Mouse (Mus musculus) liver, embryonic 11.5 days (tissue): Measurements from ENCODE around the gene Fam177a. TPM values are rescaled to one million over a fixed set of nuclear protein-coding genes. Genes with fewer than 3 reads are reported as not detected.
"Not testable (repeated sequence)": the region's sequence is repeated elsewhere in the genome, so short reads cannot be mapped to it uniquely, and the experiment has no call there.

Source experiments
- ATAC-seq: fragments of 200-750 bp; cut with Nextera tagmentation; replicated peaks from 2 replicates; pipeline ENCODE4 v1.8.0; 2017; ENCODE audit warnings: moderate number of reproducible peaks, mild to moderate bottlenecking, moderate TSS enrichment, moderate library complexity; ENCODE audit not compliant: low FRiP score
- DNase-seq: peaks from one replicate; pipeline ENCODE4 v3.0.0-alpha.2; 2017; ENCODE audit warnings: low spot score
- H3K27ac ChIP-seq: fragments of 300-500 bp; sonication (generic); 2 replicates; pipeline ENCODE4 v1.5.1; 2014; ENCODE audit warnings: mild to moderate bottlenecking, low read depth, low read length, control low read depth
- H3K27me3 ChIP-seq: fragments of 300-500 bp; sonication (generic); replicated peaks from 2 replicates; pipeline ENCODE4 v1.6.1; 2014; ENCODE audit warnings: low read length, mixed read lengths; ENCODE audit not compliant: control insufficient read depth, insufficient read depth
- H3K36me3 ChIP-seq: fragments of 300-500 bp; sonication (generic); 2 replicates; pipeline ENCODE4 v1.6.1; 2014; ENCODE audit warnings: mild to moderate bottlenecking, low read length, moderate library complexity, mixed read lengths; ENCODE audit not compliant: control insufficient read depth, insufficient read depth
- H3K4me1 ChIP-seq: fragments of 300-500 bp; sonication (generic); replicated peaks from 2 replicates; pipeline ENCODE4 v1.6.1; 2014; ENCODE audit warnings: low read length, mixed read lengths; ENCODE audit not compliant: control insufficient read depth, insufficient read depth
- H3K4me2 ChIP-seq: fragments of 300-500 bp; sonication (generic); 2 replicates; pipeline ENCODE4 v1.6.1; 2014; ENCODE audit warnings: mild to moderate bottlenecking, control low read depth, moderate library complexity
- H3K4me3 ChIP-seq: fragments of 300-500 bp; sonication (generic); 2 replicates; pipeline ENCODE4 v1.5.1; 2014; ENCODE audit warnings: low read depth, low read length, control low read depth
- H3K9ac ChIP-seq: fragments of 300-500 bp; sonication (generic); 2 replicates; pipeline ENCODE4 v1.6.1; 2014; ENCODE audit warnings: low read depth, low read length, control low read depth
- H3K9me3 ChIP-seq: fragments of 300-500 bp; sonication (generic); 2 replicates; pipeline ENCODE4 v1.6.1; 2016; ENCODE audit warnings: low read length, inconsistent platforms, mixed read lengths; ENCODE audit not compliant: control insufficient read depth
- WGBS: fragments of 180-500 bp; shearing (Covaris S2); extraction: QIAGEN DNeasy Blood & Tissue Kit; methylation state at CpG from one replicate; pipeline ENCODE4 v1.1.7; 2014; 5-methylcytosine and 5-hydroxymethylcytosine counted together
- polyA plus RNA-seq: library from polyadenylated mRNA; unstranded; fragments of >200 nt; fragmentation: Nextera tagmentation; extraction: Ambion mirVana; gene quantifications from 2 replicates; pipeline ENCODE4 v1.2.1, GENCODE M21; 2014

Gene Fam177a
- 17.8 and 18.4 TPM in 2 replicates for polyA plus RNA-seq

- WGBS, result no CpG with 5 or more reads among the region's 40 CpGs
- DNase-seq, H3K9ac ChIP-seq, H3K4me1 ChIP-seq, H3K9me3 ChIP-seq, H3K27ac ChIP-seq, H3K4me2 ChIP-seq, H3K4me3 ChIP-seq, H3K36me3 ChIP-seq, H3K27me3 ChIP-seq: not testable (repeated sequence)
- ATAC-seq, result peak; percentile 97
These were observed at the start of gene Fam177a for GRCm38 (mm10) chr12:55124242-55124641. Fam177a (plus strand) TSS chr12:55124469.

DNA sequence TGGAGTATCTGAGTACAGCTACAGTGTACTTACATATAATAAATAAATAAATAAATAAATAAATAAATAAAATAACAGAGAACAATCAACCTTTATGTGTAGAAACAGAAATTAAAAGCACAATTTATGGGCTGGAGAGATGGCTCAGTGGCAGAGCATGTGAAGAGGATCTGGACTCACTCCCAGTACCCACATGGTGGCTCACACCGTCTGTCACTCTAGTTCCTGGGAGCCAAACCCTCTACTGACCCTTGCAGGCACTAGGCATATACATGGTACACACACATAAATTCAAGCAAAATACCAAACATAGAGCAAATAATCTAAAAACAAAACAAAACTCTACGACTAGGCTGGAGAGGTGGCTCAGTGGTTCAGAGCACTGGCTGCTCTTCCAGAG lies 49.0 kb upstream of the Fam177a start:
- Histone ChIP-seq H3K4me3 (no peak overlapping the region), H3K4me2 (no peak overlapping the region), H3K36me3 (no peaks in the 10 kb centered on the region), H3K9me3 (no peaks in the 10 kb centered on the region), H3K4me1 (peaks cover 15% of the 10 kb centered on the region), H3K9ac (no peak overlapping the region), H3K27ac (no peak overlapping the region), H3K27me3 (no peaks in the 10 kb centered on the region)
- WGBS, result 92% methylated on average over 2 of the region's 2 CpGs
- ATAC-seq, result no peak
- no peak for DNase-seq

DNA sequence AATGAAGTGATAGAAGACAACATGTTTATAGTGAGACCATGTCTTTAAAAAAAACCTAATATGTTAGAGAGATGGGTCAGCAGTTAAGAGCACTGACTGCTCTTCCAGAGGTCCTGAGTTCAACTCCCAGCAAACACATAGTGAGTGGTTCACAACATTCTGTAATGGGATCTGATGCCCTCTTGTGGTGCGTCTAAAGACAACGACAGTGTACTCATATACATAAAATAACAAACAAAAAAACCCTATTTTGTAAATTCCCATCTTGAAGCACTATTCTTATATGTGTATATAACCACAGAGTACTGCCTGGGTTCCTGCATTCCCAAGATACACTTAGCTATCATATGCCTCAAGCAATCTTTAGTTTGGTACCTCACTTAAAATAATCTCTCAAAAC lies 45.6 kb upstream of the Fam177a start:
- H3K9ac ChIP-seq, DNase-seq, ATAC-seq, H3K4me1 ChIP-seq, H3K36me3 ChIP-seq, H3K27me3 ChIP-seq, H3K27ac ChIP-seq, H3K4me3 ChIP-seq, H3K9me3 ChIP-seq: not testable (repeated sequence)
- 44% methylated on average over 2 of the region's 2 CpGs for WGBS
- H3K4me2 ChIP-seq, result peak overlapping the region; percentile 71

DNA sequence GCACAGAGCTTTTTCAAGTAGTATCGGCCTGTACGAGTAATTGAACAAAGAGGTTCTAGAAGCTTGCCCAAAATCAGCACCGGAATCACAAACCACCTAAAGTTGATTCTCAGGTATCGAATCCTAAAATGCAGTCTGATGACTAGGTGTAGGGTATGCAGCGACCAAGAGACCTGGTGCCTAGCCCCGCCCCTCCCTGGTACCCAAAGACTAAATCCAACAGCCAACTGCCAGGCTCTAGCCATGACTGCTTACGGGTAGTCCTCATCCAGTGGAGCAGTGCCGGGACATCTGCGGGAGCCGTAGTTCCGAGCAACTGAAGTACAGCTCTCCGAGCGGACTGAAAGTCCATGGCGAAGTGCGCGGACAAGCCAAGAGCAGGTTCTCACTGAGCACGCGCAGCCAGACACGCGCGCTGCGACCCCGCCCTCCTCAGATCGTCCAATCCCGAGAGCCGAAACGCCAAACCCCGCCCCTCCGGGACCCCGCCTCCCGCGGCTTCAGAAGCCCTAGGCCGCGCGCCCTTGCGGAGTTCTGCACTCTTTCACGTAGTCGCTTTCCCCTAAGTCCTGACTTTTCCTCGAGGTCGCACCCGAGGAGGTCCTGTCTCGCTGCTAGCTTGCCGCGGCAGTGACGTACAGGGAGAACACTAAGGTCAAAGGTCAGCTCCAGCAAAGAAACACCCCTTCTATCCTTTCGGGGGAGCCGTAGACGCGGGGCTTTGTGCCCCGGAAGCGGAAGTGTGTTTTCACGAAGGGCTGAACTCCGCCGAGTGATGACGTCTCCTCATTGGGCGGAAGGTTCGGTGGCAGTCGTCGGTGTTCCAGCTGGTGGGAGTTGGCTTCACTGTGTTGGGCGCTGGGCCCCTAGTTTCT lies 44.3 kb upstream of the Fam177a start, which contains the start of the genes 2700097O09Rik and Srp54a:
2700097O09Rik (minus strand) TSS at position 385 of the 875 bp plus-strand sequence.
Srp54a (plus strand) TSS at position 537 of the 875 bp plus-strand sequence.
- WGBS, result under 1% methylated on average over 60 of the region's 60 CpGs
- not testable (repeated sequence) for H3K36me3 ChIP-seq, H3K9me3 ChIP-seq, H3K4me1 ChIP-seq, H3K27me3 ChIP-seq
- Histone ChIP-seq H3K27ac (peak within 1 kb of the TSS; percentile 75), H3K4me2 (peak within 1 kb of the TSS; percentile 71), H3K4me3 (peak within 1 kb of the TSS; percentile 74), H3K9ac (peak within 1 kb of the TSS; percentile 79)
- DNase-seq (peak; percentile 97), ATAC-seq (peak; percentile 97)

GRCm38 (mm10) chr12:55080601-55080942 lies 43.7 kb upstream of the Fam177a start:
- H3K4me2 ChIP-seq, result peak overlapping the region; percentile 49
- H3K27ac ChIP-seq, result peak overlapping the region; percentile 75
- not testable (repeated sequence) for H3K9me3 ChIP-seq, H3K36me3 ChIP-seq, DNase-seq, H3K4me1 ChIP-seq, H3K27me3 ChIP-seq
- under 1% methylated on average over 25 of the region's 25 CpGs for WGBS
- peak overlapping the region; percentile 74 for H3K4me3 ChIP-seq
- H3K9ac ChIP-seq, result peak overlapping the region; percentile 79
- ATAC-seq, result peak; percentile 44; the same call in 1 of the 2 replicates

DNA sequence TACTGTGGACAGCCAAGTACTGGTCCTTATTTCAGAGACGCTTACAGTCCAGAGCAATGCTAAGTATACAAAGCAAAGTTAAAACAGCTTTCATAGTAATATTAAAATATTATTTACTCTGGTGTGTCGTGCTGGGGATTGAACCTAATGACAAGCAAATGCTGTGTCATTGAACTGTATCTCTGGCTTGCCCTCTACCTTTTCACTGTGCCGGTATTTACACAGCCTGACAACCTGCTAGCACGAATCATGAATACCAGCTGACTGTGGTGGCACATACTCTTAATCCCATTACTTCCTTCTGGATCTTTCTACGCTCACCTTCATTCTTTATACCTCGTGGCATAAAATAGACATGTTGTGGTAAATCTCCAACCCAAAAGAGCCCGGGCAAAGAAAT lies 32.1 kb upstream of the Fam177a start:
- DNase-seq, H3K4me1 ChIP-seq, ATAC-seq, H3K4me2 ChIP-seq, H3K4me3 ChIP-seq, H3K9ac ChIP-seq, H3K36me3 ChIP-seq, H3K27me3 ChIP-seq, H3K9me3 ChIP-seq, H3K27ac ChIP-seq: not testable (repeated sequence)
- 88% methylated on average over 1 of the region's 7 CpGs for WGBS

GRCm38 (mm10) chr12:55112616-55113015 lies 11.7 kb upstream of the Fam177a start:
- DNase-seq, H3K4me2 ChIP-seq, H3K4me1 ChIP-seq, ATAC-seq, H3K9ac ChIP-seq, H3K27ac ChIP-seq, H3K4me3 ChIP-seq, H3K27me3 ChIP-seq, H3K36me3 ChIP-seq, H3K9me3 ChIP-seq: not testable (repeated sequence)
- WGBS, result no CpG with 5 or more reads among the region's 7 CpGs

GRCm38 (mm10) chr12:55124731-55125130 lies 462 bp downstream of the Fam177a start:
- not testable (repeated sequence) for H3K27ac ChIP-seq, H3K4me1 ChIP-seq, H3K27me3 ChIP-seq, H3K4me3 ChIP-seq, H3K4me2 ChIP-seq, DNase-seq, H3K9me3 ChIP-seq, H3K9ac ChIP-seq, H3K36me3 ChIP-seq
- ATAC-seq, result peak; percentile 74
- WGBS, result no CpG with 5 or more reads among the region's 18 CpGs

DNA sequence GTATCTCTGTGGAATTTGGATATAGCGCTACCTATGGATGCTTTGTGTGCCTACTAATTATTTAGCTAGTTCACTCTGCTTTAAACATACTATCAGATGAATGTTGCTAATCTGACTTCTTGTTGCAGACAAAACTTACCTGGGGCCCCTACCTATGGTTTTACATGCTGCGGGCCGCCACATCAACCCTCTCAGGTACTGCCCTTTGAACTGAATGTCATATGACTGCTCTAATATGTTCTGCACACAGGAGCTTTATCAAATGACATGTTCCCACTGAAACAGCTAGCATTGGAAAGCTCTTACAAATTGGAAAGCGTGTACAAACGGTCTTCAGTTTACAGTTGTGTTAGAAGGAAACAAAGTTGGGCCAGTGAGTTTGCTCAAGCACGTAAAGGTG lies 11.3 kb downstream of the Fam177a start:
- not testable (repeated sequence) for ATAC-seq, DNase-seq, H3K9ac ChIP-seq, H3K4me3 ChIP-seq, H3K4me1 ChIP-seq, H3K4me2 ChIP-seq, H3K9me3 ChIP-seq, H3K27me3 ChIP-seq, H3K36me3 ChIP-seq, H3K27ac ChIP-seq
- WGBS, result no CpG with 5 or more reads among the region's 6 CpGs
